Mouse (Mus musculus): ENCODE measurements around the gene 2700081O15Rik. TPM values are rescaled to one million over a fixed set of nuclear protein-coding genes. Genes with fewer than 3 reads are reported as not detected.

The 2700081O15Rik gene
- polyA plus RNA-seq, 1 experiment from 2014 or later = 22.8 TPM

DNA sequence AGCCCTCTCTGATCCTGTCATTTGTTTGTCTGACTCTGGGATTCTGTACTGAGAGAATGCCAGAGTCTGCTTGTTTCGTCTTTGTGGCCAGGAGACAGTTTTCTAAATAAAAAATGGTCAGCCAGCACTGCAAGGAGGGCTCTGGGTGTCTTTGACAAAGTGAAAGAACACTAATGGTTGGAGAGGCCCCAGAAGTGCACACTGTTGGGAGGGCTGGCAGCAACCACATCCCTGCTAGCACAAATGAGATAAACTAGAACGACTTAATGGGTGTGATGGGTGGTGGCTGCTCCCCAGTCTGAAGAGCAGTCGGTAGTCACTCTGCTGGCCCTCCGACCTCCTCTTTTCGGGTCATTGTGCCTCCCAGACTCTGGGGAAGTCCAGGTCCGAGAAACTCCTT is 1.7 kb downstream of the 2700081O15Rik start:
- no peaks in the 10 kb centered on the region for H3K27me3 ChIP-seq (replicated peaks; ENCODE audit: control insufficient read depth, insufficient read depth, low read length)
- peak overlapping the region; percentile 97 for H3K9ac ChIP-seq (replicated peaks; ENCODE audit: low read depth, low read length)
- no peak for ATAC-seq
- H3K4me1 ChIP-seq (replicated peaks; ENCODE audit: control insufficient read depth, insufficient read depth, low read length) = peaks cover 58% of the 10 kb centered on the region
- peak overlapping the region; percentile 70 for H3K4me2 ChIP-seq (ENCODE audit: low read length)
- H3K36me3 ChIP-seq (ENCODE audit: control insufficient read depth, insufficient read depth) = no peaks in the 10 kb centered on the region
- peak overlapping the region; percentile 98 for H3K27ac ChIP-seq (ENCODE audit: low read length)
- H3K9me3 ChIP-seq (ENCODE audit: control insufficient read depth, low read length) = no peaks in the 10 kb centered on the region
- 19% methylated on average over 6 of the region's 6 CpGs for WGBS
- H3K4me3 ChIP-seq (replicated peaks; ENCODE audit: low read length) = peak overlapping the region; percentile 83

DNA sequence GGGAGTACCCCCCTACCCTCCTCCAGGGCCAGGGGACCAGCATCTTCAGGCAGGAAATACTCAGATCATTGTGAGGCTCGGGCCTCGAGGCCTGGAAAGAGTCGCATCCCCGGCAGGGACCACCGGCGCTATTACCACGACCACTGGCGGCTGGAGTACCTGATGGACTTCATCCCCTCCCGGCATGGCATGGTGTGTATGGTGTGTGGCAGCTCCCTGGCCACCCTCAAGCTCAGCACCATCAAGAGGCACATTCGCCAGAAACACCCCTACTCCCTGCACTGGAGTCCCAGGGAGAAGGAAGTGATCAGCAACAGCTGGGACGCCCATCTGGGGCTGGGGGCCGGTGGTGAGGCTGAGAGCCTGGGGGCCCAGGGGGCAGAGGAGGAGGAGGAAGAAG is 2.7 kb downstream of the 2700081O15Rik start:
- WGBS = 51% methylated on average over 12 of the region's 12 CpGs
- no peak for ATAC-seq
- H3K27me3 ChIP-seq (replicated peaks; ENCODE audit: control insufficient read depth, insufficient read depth, low read length) = no peaks in the 10 kb centered on the region
- peak overlapping the region; percentile 70 for H3K4me2 ChIP-seq (ENCODE audit: low read length)
- peak overlapping the region; percentile 98 for H3K27ac ChIP-seq (ENCODE audit: low read length)
- peaks cover 68% of the 10 kb centered on the region for H3K4me1 ChIP-seq (replicated peaks; ENCODE audit: control insufficient read depth, insufficient read depth, low read length)
- H3K36me3 ChIP-seq (ENCODE audit: control insufficient read depth, insufficient read depth) = no peaks in the 10 kb centered on the region
- H3K4me3 ChIP-seq (replicated peaks; ENCODE audit: low read length) = peak overlapping the region; percentile 83
- peak overlapping the region; percentile 97 for H3K9ac ChIP-seq (replicated peaks; ENCODE audit: low read depth, low read length)
- H3K9me3 ChIP-seq (ENCODE audit: control insufficient read depth, low read length) = no peaks in the 10 kb centered on the region

- 37% methylated on average over 27 of the region's 27 CpGs for WGBS
- peaks cover 67% of the 10 kb centered on the region for H3K4me1 ChIP-seq (replicated peaks; ENCODE audit: control insufficient read depth, insufficient read depth, low read length)
- peaks cover 2% of the 10 kb centered on the region; the same call in 1 of the 2 replicates for H3K36me3 ChIP-seq (ENCODE audit: control insufficient read depth, insufficient read depth)
- peak overlapping the region; percentile 5; the same call in 1 of the 2 replicates for H3K4me3 ChIP-seq (replicated peaks; ENCODE audit: low read length)
- H3K27ac ChIP-seq (ENCODE audit: low read length) = peak overlapping the region; percentile 86
- peak overlapping the region; percentile 70 for H3K4me2 ChIP-seq (ENCODE audit: low read length)
- ATAC-seq = no peak
- H3K27me3 ChIP-seq (replicated peaks; ENCODE audit: control insufficient read depth, insufficient read depth, low read length) = no peaks in the 10 kb centered on the region
- H3K9me3 ChIP-seq (ENCODE audit: control insufficient read depth, low read length) = no peaks in the 10 kb centered on the region
- peak overlapping the region; percentile 72 for H3K9ac ChIP-seq (replicated peaks; ENCODE audit: low read depth, low read length)
Measured at GRCm38 (mm10) chr19:7420841-7421601, 3.6 kb downstream of the 2700081O15Rik start.

GRCm38 (mm10) chr19:7421602-7422591 is 4.5 kb downstream of the 2700081O15Rik start:
- Histone ChIP-seq H3K9me3 (ENCODE audit: control insufficient read depth, low read length) (no peaks in the 10 kb centered on the region), H3K27me3 (replicated peaks; ENCODE audit: control insufficient read depth, insufficient read depth, low read length) (no peaks in the 10 kb centered on the region), H3K4me1 (replicated peaks; ENCODE audit: control insufficient read depth, insufficient read depth, low read length) (peaks cover 62% of the 10 kb centered on the region), H3K36me3 (ENCODE audit: control insufficient read depth, insufficient read depth) (peaks cover 10% of the 10 kb centered on the region), H3K4me3 (replicated peaks; ENCODE audit: low read length) (peak overlapping the region; percentile 46), H3K9ac (replicated peaks; ENCODE audit: low read depth, low read length) (peak overlapping the region; percentile 72), H3K4me2 (ENCODE audit: low read length) (peak overlapping the region; percentile 70), H3K27ac (ENCODE audit: low read length) (peak overlapping the region; percentile 86)
- peak; percentile 29 for ATAC-seq
- WGBS = 4% methylated on average over 42 of the region's 48 CpGs

GRCm38 (mm10) chr19:7422656-7423027 is 5.2 kb downstream of the 2700081O15Rik start:
- H3K9me3 ChIP-seq (ENCODE audit: control insufficient read depth, low read length) = no peaks in the 10 kb centered on the region
- 6% methylated on average over 29 of the region's 35 CpGs for WGBS
- H3K27me3 ChIP-seq (replicated peaks; ENCODE audit: control insufficient read depth, insufficient read depth, low read length) = no peaks in the 10 kb centered on the region
- peak overlapping the region; percentile 70 for H3K4me2 ChIP-seq (ENCODE audit: low read length)
- peaks cover 62% of the 10 kb centered on the region for H3K4me1 ChIP-seq (replicated peaks; ENCODE audit: control insufficient read depth, insufficient read depth, low read length)
- H3K27ac ChIP-seq (ENCODE audit: low read length) = peak overlapping the region; percentile 86
- H3K36me3 ChIP-seq (ENCODE audit: control insufficient read depth, insufficient read depth) = peaks cover 10% of the 10 kb centered on the region
- peak overlapping the region; percentile 72 for H3K9ac ChIP-seq (replicated peaks; ENCODE audit: low read depth, low read length)
- ATAC-seq = 0 out of 2 replicates have a peak, but pooled peaks have one; percentile 0
- peak overlapping the region; percentile 46 for H3K4me3 ChIP-seq (replicated peaks; ENCODE audit: low read length)

GRCm38 (mm10) chr19:7423028-7423655 is 5.7 kb downstream of the 2700081O15Rik start:
- Histone ChIP-seq H3K9me3 (ENCODE audit: control insufficient read depth, low read length) (no peaks in the 10 kb centered on the region), H3K4me3 (replicated peaks; ENCODE audit: low read length) (peak overlapping the region; percentile 46), H3K9ac (replicated peaks; ENCODE audit: low read depth, low read length) (peak overlapping the region; percentile 72), H3K4me2 (ENCODE audit: low read length) (peak overlapping the region; percentile 70), H3K27me3 (replicated peaks; ENCODE audit: control insufficient read depth, insufficient read depth, low read length) (no peaks in the 10 kb centered on the region), H3K36me3 (ENCODE audit: control insufficient read depth, insufficient read depth) (peaks cover 15% of the 10 kb centered on the region), H3K27ac (ENCODE audit: low read length) (peak overlapping the region; percentile 86), H3K4me1 (replicated peaks; ENCODE audit: control insufficient read depth, insufficient read depth, low read length) (peaks cover 62% of the 10 kb centered on the region)
- peak; percentile 75 for ATAC-seq
- 4% methylated on average over 51 of the region's 51 CpGs for WGBS

GRCm38 (mm10) chr19:7423656-7424030 is 6.2 kb downstream of the 2700081O15Rik start:
- WGBS = 5% methylated on average over 14 of the region's 16 CpGs
- H3K36me3 ChIP-seq (ENCODE audit: control insufficient read depth, insufficient read depth) = peaks cover 18% of the 10 kb centered on the region

GRCm38 (mm10) chr19:7424131-7424530 is 6.7 kb downstream of the 2700081O15Rik start:
- H3K27ac ChIP-seq (ENCODE audit: low read length) = peak overlapping the region; percentile 86
- no peaks in the 10 kb centered on the region for H3K9me3 ChIP-seq (ENCODE audit: control insufficient read depth, low read length)
- H3K4me3 ChIP-seq (replicated peaks; ENCODE audit: low read length) = peak overlapping the region; percentile 46
- H3K4me1 ChIP-seq (replicated peaks; ENCODE audit: control insufficient read depth, insufficient read depth, low read length) = peaks cover 60% of the 10 kb centered on the region
- peak overlapping the region; percentile 70 for H3K4me2 ChIP-seq (ENCODE audit: low read length)
- H3K27me3 ChIP-seq (replicated peaks; ENCODE audit: control insufficient read depth, insufficient read depth, low read length) = no peaks in the 10 kb centered on the region
- WGBS = 42% methylated on average over 7 of the region's 7 CpGs
- H3K9ac ChIP-seq (replicated peaks; ENCODE audit: low read depth, low read length) = peak overlapping the region; percentile 72
- ATAC-seq = no peak
- H3K36me3 ChIP-seq (ENCODE audit: control insufficient read depth, insufficient read depth) = peaks cover 18% of the 10 kb centered on the region

More at GRCm38 (mm10) chr19:7423656-7424030, 6.2 kb downstream of the 2700081O15Rik start:
- Histone ChIP-seq H3K4me3 (replicated peaks; ENCODE audit: low read length) (peak overlapping the region; percentile 46), H3K27me3 (replicated peaks; ENCODE audit: control insufficient read depth, insufficient read depth, low read length) (no peaks in the 10 kb centered on the region), H3K9ac (replicated peaks; ENCODE audit: low read depth, low read length) (peak overlapping the region; percentile 72), H3K9me3 (ENCODE audit: control insufficient read depth, low read length) (no peaks in the 10 kb centered on the region), H3K27ac (ENCODE audit: low read length) (peak overlapping the region; percentile 86), H3K4me1 (replicated peaks; ENCODE audit: control insufficient read depth, insufficient read depth, low read length) (peaks cover 62% of the 10 kb centered on the region), H3K4me2 (ENCODE audit: low read length) (peak overlapping the region; percentile 70)
- ATAC-seq = no peak

Data from forebrain, embryonic 16.5 days (tissue).